ENCODE assay signal across 19 mouse cellular contexts in the genomic region with DNA sequence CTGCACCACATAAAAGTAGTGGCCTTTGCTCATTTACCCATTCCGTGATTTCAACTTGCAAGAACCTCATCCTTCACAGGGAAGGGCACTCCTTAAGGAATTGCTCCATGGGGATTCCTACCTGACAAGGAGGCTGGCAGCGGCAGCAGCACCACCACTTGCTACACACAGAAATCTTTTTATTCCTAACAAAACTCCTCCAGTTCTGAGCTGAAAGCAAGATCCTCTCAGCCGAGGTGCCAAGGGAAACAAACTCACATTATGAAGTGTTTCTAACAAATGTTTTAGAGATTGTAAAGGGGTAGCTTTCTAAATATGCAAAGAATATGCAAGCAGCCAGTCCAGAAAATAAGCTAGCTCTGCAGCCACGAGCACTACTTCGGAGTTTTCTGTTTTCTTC. TPM values are rescaled to one million over a fixed set of nuclear protein-coding genes. Genes with fewer than 3 reads are reported as not detected.
DNase-seq lines count a peak whose midpoint lies in the region; ATAC-seq lines count a peak whose summit lies in the region.
"Had no signal": no experiment of that assay in that cellular context is flagged by ENCODE, and none has a peak within 500 bp of the region (broad histone marks: within the 10 kb centered on the region; RNA-seq: fewer than 3 reads in every experiment).

No protein-coding gene starts in this region.

- no peak overlapping the region for H3K9ac ChIP-seq in lung, embryonic 16.5 days (ENCODE audit: low read length)
- H3K9ac ChIP-seq in stomach, embryonic 14.5 days (replicated peaks; ENCODE audit: low read depth, low read length) = no peak overlapping the region
- H3K9ac ChIP-seq: embryonic facial prominence, embryonic 15.5 days; hindbrain, embryonic 13.5 days had no signal

- no peak overlapping the region for H3K27ac ChIP-seq in heart, embryonic 10.5 days
- peak overlapping the region; percentile 27 for H3K27ac ChIP-seq in brown adipose tissue, adult 24 weeks (replicated peaks; ENCODE audit: low read depth, low read length)
- H3K27ac ChIP-seq in lung, embryonic 16.5 days (ENCODE audit: low read length) = peak overlapping the region; percentile 1; the same call in 1 of the 2 replicates
- peak overlapping the region; percentile 70; the same call in 1 of the 2 replicates for H3K27ac ChIP-seq in stomach, embryonic 14.5 days (ENCODE audit: low read length)
- H3K27ac ChIP-seq: embryonic facial prominence, embryonic 15.5 days; hindbrain, embryonic 13.5 days; limb, embryonic 10.5 days; macrophage; midbrain, embryonic 10.5 days had no signal

- WGBS in heart, embryonic 10.5 days = 77% methylated on average over 5 of the region's 5 CpGs
- WGBS in lung, embryonic 16.5 days = 46% methylated on average over 5 of the region's 5 CpGs
- 61% methylated on average over 5 of the region's 5 CpGs for WGBS in stomach, embryonic 14.5 days

- H3K27me3 ChIP-seq in heart, embryonic 10.5 days (ENCODE audit: insufficient read depth, poor library complexity, severe bottlenecking) = no peaks in the 10 kb centered on the region
- H3K27me3 ChIP-seq in lung, embryonic 16.5 days (ENCODE audit: control insufficient read depth, insufficient read depth, low read depth, low read length) = no peaks in the 10 kb centered on the region
- H3K27me3 ChIP-seq in stomach, embryonic 14.5 days (ENCODE audit: control insufficient read depth, insufficient read depth, low read length) = no peaks in the 10 kb centered on the region
- H3K27me3 ChIP-seq: embryonic facial prominence, embryonic 15.5 days; hindbrain, embryonic 13.5 days had no signal

- no peaks in the 10 kb centered on the region for H3K9me3 ChIP-seq in heart, embryonic 10.5 days
- no peaks in the 10 kb centered on the region for H3K9me3 ChIP-seq in lung, embryonic 16.5 days (ENCODE audit: control insufficient read depth, low read length)
- H3K9me3 ChIP-seq in stomach, embryonic 14.5 days (ENCODE audit: control insufficient read depth, low read depth, low read length) = no peaks in the 10 kb centered on the region
- H3K9me3 ChIP-seq: embryonic facial prominence, embryonic 15.5 days; hindbrain, embryonic 13.5 days; limb, embryonic 10.5 days; midbrain, embryonic 10.5 days had no signal

- no peak overlapping the region for H3K4me2 ChIP-seq in lung, embryonic 16.5 days (ENCODE audit: low read depth, low read length)
- H3K4me2 ChIP-seq in stomach, embryonic 14.5 days (replicated peaks; ENCODE audit: low read depth, low read length) = no peak overlapping the region
- H3K4me2 ChIP-seq: embryonic facial prominence, embryonic 15.5 days; heart, embryonic 11.5 days; hindbrain, embryonic 13.5 days had no signal

- no peak overlapping the region for H3K4me3 ChIP-seq in heart, embryonic 10.5 days
- H3K4me3 ChIP-seq in brown adipose tissue, adult 24 weeks (ENCODE audit: insufficient read depth, low read depth, low read length) = no peak overlapping the region
- H3K4me3 ChIP-seq in lung, embryonic 16.5 days (ENCODE audit: low read length) = no peak overlapping the region
- no peak overlapping the region for H3K4me3 ChIP-seq in stomach, embryonic 14.5 days (ENCODE audit: low read depth, low read length)
- H3K4me3 ChIP-seq: embryonic facial prominence, embryonic 15.5 days; hindbrain, embryonic 13.5 days; limb, embryonic 10.5 days; midbrain, embryonic 10.5 days had no signal

- peak; percentile 73 for DNase-seq in heart, adult 11 months
- no peak for DNase-seq in heart, embryonic 10.5 days (ENCODE audit: low spot score)
- DNase-seq in layer of hippocampus, adult 8-10 months (ENCODE audit: low spot score in 2 of 2) = no peak
- DNase-seq in cerebellum, postnatal 4 days (ENCODE audit: low spot score in 2 of 2) = no peak
- DNase-seq: adrenal gland, adult 2 months; cerebellum, postnatal 14 days; gastrocnemius, postnatal 36 days; kidney, postnatal 36 days; right cerebral cortex, postnatal 4 days had no signal

- H3K4me1 ChIP-seq in heart, embryonic 10.5 days = no peaks in the 10 kb centered on the region
- H3K4me1 ChIP-seq in brown adipose tissue, adult 24 weeks (ENCODE audit: control insufficient read depth, insufficient read depth, insufficient read length, low read length) = peaks cover 13% of the 10 kb centered on the region
- H3K4me1 ChIP-seq in lung, embryonic 16.5 days (replicated peaks; ENCODE audit: control insufficient read depth, insufficient read depth, low read length) = peaks cover 9% of the 10 kb centered on the region
- no peaks in the 10 kb centered on the region for H3K4me1 ChIP-seq in stomach, embryonic 14.5 days (ENCODE audit: control insufficient read depth, insufficient read depth, low read length)
- H3K4me1 ChIP-seq: embryonic facial prominence, embryonic 15.5 days; hindbrain, embryonic 13.5 days; limb, embryonic 10.5 days; midbrain, embryonic 10.5 days had no signal

- peak; percentile 47 for ATAC-seq in lung, embryonic 16.5 days (ENCODE audit: low read depth)
- no peak for ATAC-seq in stomach, embryonic 14.5 days (ENCODE audit: insufficient number of reproducible peaks, insufficient read depth, low FRiP score, low read depth)
- ATAC-seq: inflammation-experienced regulatory T-cells, adult 6 months had no signal

- H3K36me3 ChIP-seq in heart, embryonic 10.5 days = no peaks in the 10 kb centered on the region
- no peaks in the 10 kb centered on the region for H3K36me3 ChIP-seq in lung, embryonic 16.5 days (ENCODE audit: control insufficient read depth, insufficient read depth, low read length)
- H3K36me3 ChIP-seq in stomach, embryonic 14.5 days (ENCODE audit: control insufficient read depth, insufficient read depth, low read length) = no peaks in the 10 kb centered on the region
- H3K36me3 ChIP-seq: embryonic facial prominence, embryonic 15.5 days; hindbrain, embryonic 13.5 days; limb, embryonic 10.5 days; midbrain, embryonic 10.5 days had no signal

RNA-seq across cellular contexts. Expression of a gene that starts 49.6 kb away (rescaled TPM):
- 12.3 and 38.0 TPM in 2 replicates for polyA plus RNA-seq in heart, embryonic 10.5 days (2016; fragmentation: Nextera tagmentation; extraction: Ambion mirVana)
- polyA plus RNA-seq in brown adipose tissue, adult 24 weeks (2012; ENCODE audit: insufficient read depth, insufficient read length, missing spikeins) = 2.7 and 4.7 TPM in 2 replicates
- polyA plus RNA-seq in lung, embryonic 16.5 days (2015; fragmentation: Nextera tagmentation; extraction: Ambion mirVana) = 66.3 and 68.2 TPM in 2 replicates
- polyA plus RNA-seq in stomach, embryonic 14.5 days (2014; fragmentation: Nextera tagmentation; extraction: Ambion mirVana) = 142 and 144 TPM in 2 replicates
- 1 to 10 TPM; 2.1 to 2.7 (median 2.4) TPM for total RNA-seq in layer of hippocampus, adult 8-10 months (2022)
